Mouse (Mus musculus) embryonic stem cell, embryonic (primary cell): Measurements from ENCODE around the gene Gm20865.
"Not testable (repeated sequence)": the region's sequence is repeated elsewhere in the genome, so short reads cannot be mapped to it uniquely, and the experiment has no call there.

Experiments used
- CTCF ChIA-PET, 4 experiments: fragments of 300-600 bp in 2 of 4; fragments of 350-600 bp in 2 of 4; sonication (Branson Sonifier 250); formaldehyde crosslinking; loops; one replicate each; lab custom pipeline; 2022; ENCODE audit warnings: inconsistent platforms in 2 of 4; lab: Charles Lee
- POLR2A ChIA-PET, 4 experiments: fragments of 300-600 bp in 2 of 4; fragments of 350-600 bp in 2 of 4; sonication (Branson Sonifier 250); formaldehyde crosslinking; loops; one replicate each; lab custom pipeline; 2022; ENCODE audit warnings: antibody characterized with exemption in 4 of 4, inconsistent platforms in 1 of 4; lab: Charles Lee

Gene Gm20865

DNA sequence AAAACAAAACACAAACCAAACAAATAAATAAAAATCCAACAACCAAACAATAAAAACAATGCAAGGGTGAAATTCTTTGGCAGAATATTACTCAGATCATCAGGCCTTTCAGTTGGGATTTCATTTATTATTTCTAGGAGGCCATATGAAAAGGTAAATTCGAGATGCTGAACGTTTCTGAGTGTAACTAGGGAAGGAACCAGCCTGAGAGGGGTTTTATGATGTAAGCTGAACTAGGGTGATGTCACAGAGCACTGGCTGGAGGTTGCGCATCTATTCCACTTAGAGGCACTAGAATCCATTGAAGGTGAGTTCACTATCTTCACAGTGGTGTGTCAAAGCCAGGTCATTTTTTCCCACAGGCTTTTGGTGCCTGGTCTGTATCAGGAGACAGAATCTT lies at the start of gene Gm20865:
Gm20865 (plus strand) TSS at position 301 of the 400 bp plus-strand sequence.
- CTCF ChIA-PET, POLR2A ChIA-PET: not testable (repeated sequence)
